Mouse (Mus musculus) liver, adult 2 months (tissue): ENCODE measurements around the gene Lrrc36. TPM values are rescaled to one million over a fixed set of nuclear protein-coding genes. Genes with fewer than 3 reads are reported as not detected.

ENCODE experiments used
- DNase-seq: peaks from one replicate; pipeline ENCODE4 v3.0.0-alpha.2; 2011; ENCODE audit warnings: low read depth, low spot score; ENCODE audit errors: extremely low read depth
- H3K27ac ChIP-seq: fragments of 200-500 bp; replicated peaks from 2 replicates; pipeline ENCODE4 v1.5.1; 2012; ENCODE audit warnings: low read depth, mild to moderate bottlenecking, control low read depth, inconsistent platforms, low read length; ENCODE audit not compliant: insufficient read depth
- H3K27me3 ChIP-seq: fragments of 200-500 bp; 2 replicates; pipeline ENCODE4 v1.6.1; 2012; ENCODE audit warnings: mild to moderate bottlenecking, moderate library complexity, low read length, inconsistent platforms; ENCODE audit not compliant: control insufficient read depth, insufficient read depth
- H3K36me3 ChIP-seq: fragments of 200-500 bp; 2 replicates; pipeline ENCODE4 v1.6.1; 2012; ENCODE audit warnings: low read length, inconsistent platforms; ENCODE audit not compliant: control insufficient read depth, insufficient read depth
- H3K4me1 ChIP-seq: fragments of 200-500 bp; 2 replicates; pipeline ENCODE4 v1.6.1; 2011; ENCODE audit warnings: low read length; ENCODE audit not compliant: control insufficient read depth, insufficient read depth
- H3K4me3 ChIP-seq: fragments of 200-500 bp; 2 replicates; pipeline ENCODE4 v1.5.1; 2011; ENCODE audit warnings: low read depth, mild to moderate bottlenecking, control low read depth, low read length, moderate library complexity; ENCODE audit not compliant: insufficient read depth
- H3K79me2 ChIP-seq: fragments of 200-500 bp; 2 replicates; pipeline ENCODE4 v1.6.1; 2012; ENCODE audit warnings: inconsistent platforms, mild to moderate bottlenecking, low read length, moderate library complexity; ENCODE audit not compliant: control insufficient read depth, insufficient read depth
- H3K9ac ChIP-seq: fragments of 200-500 bp; 2 replicates; pipeline ENCODE4 v1.6.1; 2012; ENCODE audit warnings: low read depth, mild to moderate bottlenecking, control low read depth, inconsistent platforms, low read length
- CTCF ChIP-seq: fragments of 200-500 bp; IDR thresholded peaks from 2 replicates; pipeline ENCODE4 v1.5.1; 2011; ENCODE audit warnings: low read depth, low read length, control low read depth
- POLR2A ChIP-seq: fragments of 200-500 bp; IDR thresholded peaks from 2 replicates; pipeline ENCODE4 v1.6.1; 2011; ENCODE audit warnings: low read length, control low read depth; ENCODE audit not compliant: insufficient read depth; ENCODE audit errors: extremely low read depth
- WGBS: fragments of 180-500 bp; shearing (Covaris S2); methylation state at CpG from one replicate; pipeline ENCODE4 v1.1.7; 2018; 5-methylcytosine and 5-hydroxymethylcytosine counted together
- polyA plus RNA-seq: library from polyadenylated mRNA; depleted of rRNA; stranded (reverse); fragments of >200 nt; gene quantifications from 2 replicates; pipeline ENCODE4 v1.2.3, GENCODE M21; 2012
- total RNA-seq: library from RNA; depleted of rRNA; stranded (reverse); fragments of >200 nt; gene quantifications from 2 replicates; pipeline ENCODE4 v1.2.3, GENCODE M21; 2014

Gene Lrrc36
- total and polyA plus RNA-seq, 2 experiments = not detected

DNA sequence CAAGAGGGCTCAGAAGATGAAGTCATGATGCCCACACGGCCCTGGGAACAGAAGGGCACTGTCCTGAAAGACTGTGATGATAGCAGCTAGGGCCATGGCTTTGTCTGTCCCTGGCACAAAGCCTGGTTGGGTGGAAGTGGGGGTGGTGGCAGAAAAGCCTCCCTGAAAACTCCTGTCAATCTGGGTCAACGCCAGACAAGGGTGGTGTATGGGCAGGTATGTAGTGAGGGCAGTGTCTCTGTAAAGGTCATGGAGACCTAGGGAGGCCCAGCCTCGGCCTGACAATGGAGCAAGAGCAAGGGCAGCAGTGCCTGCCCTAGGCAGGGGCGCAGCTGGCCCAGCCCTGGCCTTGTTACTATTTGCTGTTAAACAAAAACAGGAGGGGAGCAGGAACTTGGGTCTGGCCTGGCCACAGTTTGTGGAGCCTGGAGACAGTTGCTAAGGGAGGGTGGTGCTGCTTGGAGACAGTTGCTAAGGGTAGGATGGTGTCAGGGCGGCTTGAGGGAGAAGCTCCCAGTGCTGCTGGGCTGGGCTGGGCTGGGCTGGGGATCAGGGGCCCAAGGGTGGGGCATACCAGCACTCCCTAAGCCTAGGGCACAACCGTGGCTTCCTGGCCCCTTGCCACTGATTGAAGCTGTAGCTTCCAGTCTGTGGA lies 55.8 kb downstream of the Lrrc36 start:
- Histone ChIP-seq H3K4me1 (peaks cover 7% of the 10 kb centered on the region; the same call in 1 of the 2 replicates), H3K79me2 (no peaks in the 10 kb centered on the region), H3K36me3 (no peaks in the 10 kb centered on the region), H3K4me3 (no peak overlapping the region), H3K27me3 (no peaks in the 10 kb centered on the region), H3K27ac (no peak overlapping the region), H3K9ac (no peak overlapping the region)
- DNase-seq = no peak
- 57% methylated on average over 6 of the region's 6 CpGs for WGBS
- TF ChIP-seq POLR2A = no peak

DNA sequence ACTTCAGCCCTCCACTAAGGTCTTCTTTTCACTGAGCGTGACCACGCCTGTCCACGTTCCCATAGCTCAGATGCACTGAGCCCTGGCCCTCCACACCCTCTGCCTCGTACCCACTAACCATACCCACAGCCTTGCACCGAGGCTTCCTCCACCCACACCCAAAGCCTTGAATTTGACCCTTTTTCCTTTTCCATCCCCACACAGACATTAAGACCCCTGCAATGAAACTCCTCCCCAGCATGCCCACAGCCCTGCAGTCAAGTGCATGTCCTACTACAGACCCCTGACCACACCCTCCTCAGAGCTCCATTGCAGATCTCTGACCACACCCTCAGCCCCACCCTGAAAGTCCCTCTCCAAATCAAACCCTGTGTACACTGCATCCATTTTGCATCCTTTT lies 56.4 kb downstream of the Lrrc36 start:
- WGBS = 94% methylated on average over 5 of the region's 5 CpGs
- TF ChIP-seq POLR2A = no peak
- TF ChIP-seq CTCF = no peak
- Histone ChIP-seq H3K4me3 (no peak overlapping the region), H3K27ac (no peak overlapping the region), H3K79me2 (no peaks in the 10 kb centered on the region), H3K36me3 (no peaks in the 10 kb centered on the region), H3K9ac (no peak overlapping the region), H3K27me3 (no peaks in the 10 kb centered on the region), H3K4me1 (peaks cover 9% of the 10 kb centered on the region; the same call in 1 of the 2 replicates)
- DNase-seq = no peak

GRCm38 (mm10) chr8:105470262-105470661 lies 56.9 kb downstream of the Lrrc36 start:
- H3K27ac ChIP-seq = no peak overlapping the region
- WGBS = 77% methylated on average over 5 of the region's 5 CpGs
- no peak overlapping the region for H3K4me3 ChIP-seq
- no peak for TF ChIP-seq CTCF
- no peak for TF ChIP-seq POLR2A
- H3K36me3 ChIP-seq = no peaks in the 10 kb centered on the region
- no peaks in the 10 kb centered on the region for H3K79me2 ChIP-seq
- peaks cover 9% of the 10 kb centered on the region; the same call in 1 of the 2 replicates for H3K4me1 ChIP-seq
- DNase-seq = no peak
- H3K9ac ChIP-seq = no peak overlapping the region
- no peaks in the 10 kb centered on the region for H3K27me3 ChIP-seq

GRCm38 (mm10) chr8:105470681-105471313 lies 57.4 kb downstream of the Lrrc36 start:
- no peak overlapping the region for H3K9ac ChIP-seq
- no peaks in the 10 kb centered on the region for H3K79me2 ChIP-seq
- peaks cover 9% of the 10 kb centered on the region; the same call in 1 of the 2 replicates for H3K4me1 ChIP-seq
- H3K36me3 ChIP-seq = no peaks in the 10 kb centered on the region
- no peaks in the 10 kb centered on the region for H3K27me3 ChIP-seq
- WGBS = 36% methylated on average over 11 of the region's 11 CpGs
- no peak overlapping the region for H3K4me3 ChIP-seq
- no peak for DNase-seq
- TF ChIP-seq POLR2A = no peak
- TF ChIP-seq CTCF = no peak
- H3K27ac ChIP-seq = no peak overlapping the region

DNA sequence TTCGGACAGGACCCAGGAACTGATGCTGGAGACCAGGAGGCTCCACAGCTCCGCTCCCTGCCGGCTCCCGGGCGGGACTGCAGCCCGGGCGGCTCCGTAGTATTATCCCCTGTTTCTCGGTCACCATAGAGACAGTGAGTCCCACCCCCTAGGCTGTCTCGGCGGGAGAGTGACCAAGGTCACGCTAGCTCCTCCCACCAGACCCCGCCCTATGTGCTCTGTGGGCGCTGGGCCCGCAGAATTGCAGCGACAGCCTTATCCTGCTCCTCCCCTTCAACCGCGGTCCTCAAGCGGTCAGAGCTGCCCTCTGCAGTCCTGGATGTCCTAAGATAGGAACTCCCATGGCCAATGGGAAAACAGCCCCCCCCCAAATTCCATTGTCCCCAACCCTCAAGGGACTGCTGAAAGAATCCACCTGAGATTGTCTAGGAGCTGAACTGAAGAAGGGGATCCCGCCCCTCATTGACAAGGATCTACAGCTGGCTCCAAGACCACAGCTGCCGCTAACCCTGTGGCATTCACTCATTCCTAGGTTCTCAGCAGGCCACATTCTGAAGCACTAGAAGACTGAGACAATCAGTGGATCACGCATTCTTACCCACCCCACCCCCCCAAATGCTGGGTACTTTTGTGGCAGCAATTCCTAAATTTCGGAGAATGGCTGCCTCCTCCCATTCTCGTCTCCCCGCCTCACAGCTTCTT lies 58.1 kb downstream of the Lrrc36 start, which contains the start of gene Tppp3:
TSS of gene Tppp3 (minus strand) at position 213 of the 702 bp plus-strand sequence.
- TF ChIP-seq CTCF = peak; percentile 53
- TF ChIP-seq POLR2A = no peak
- peak; percentile 77 for DNase-seq
- Histone ChIP-seq H3K4me3 (no peak within 1 kb of the TSS), H3K79me2 (no peaks in the 10 kb centered on the region), H3K4me1 (peaks cover 9% of the 10 kb centered on the region; the same call in 1 of the 2 replicates), H3K27ac (no peak within 1 kb of the TSS), H3K36me3 (no peaks in the 10 kb centered on the region), H3K27me3 (no peaks in the 10 kb centered on the region), H3K9ac (no peak within 1 kb of the TSS)
- WGBS = 10% methylated on average over 25 of the region's 25 CpGs
